Mouse (Mus musculus): ENCODE data around the gene Cntn1.

DNA sequence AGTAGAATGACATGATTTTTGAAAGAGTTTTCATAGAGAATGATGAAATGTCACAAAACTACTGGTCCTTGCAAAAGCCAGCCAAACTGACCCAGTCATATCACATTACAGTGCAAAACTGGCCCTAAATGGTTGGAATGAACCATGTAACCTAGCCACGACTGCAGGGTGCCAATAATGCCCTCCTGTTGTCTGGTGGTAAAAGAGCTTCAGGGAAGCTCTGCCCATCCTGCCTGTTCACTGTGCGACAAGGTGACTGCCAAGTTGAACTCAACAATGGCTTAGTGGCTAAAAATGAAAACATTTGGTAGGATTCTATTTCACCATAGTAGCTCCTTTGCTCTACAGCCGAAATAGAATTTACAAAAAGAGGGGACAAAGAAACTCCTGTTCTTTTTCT is 41.1 kb downstream of the Cntn1 start:
- TF ChIP-seq CTCF (IDR thresholded peaks at IDR 0.05; ENCODE audit: extremely low read depth, insufficient read depth, low read length) (no peak), POLR2A (IDR thresholded peaks at IDR 0.05; ENCODE audit: extremely low read depth, insufficient read depth, low read length) (no peak)
